Mouse (Mus musculus): ENCODE results near the gene Tex16.

The Tex16 gene

DNA sequence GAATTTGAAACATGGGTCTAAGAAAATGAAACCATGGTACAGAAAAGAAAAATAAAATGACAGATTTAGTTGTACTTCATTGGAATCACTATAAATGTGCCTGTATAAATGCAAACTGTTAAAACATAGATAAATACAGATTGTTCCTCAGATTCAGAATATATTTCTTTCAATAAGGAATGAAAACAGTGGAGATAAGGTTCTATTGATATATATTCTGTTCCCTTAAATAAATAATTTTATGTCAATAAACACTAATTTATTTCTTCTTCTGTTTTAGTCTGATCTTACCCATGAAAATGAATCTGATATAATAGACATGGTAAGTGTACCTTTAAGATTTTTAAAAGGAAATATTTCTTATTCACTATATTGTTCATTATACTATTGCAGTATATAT lies at the start of gene Tex16:
Tex16 (plus strand) TSS at position 301 of the 400 bp plus-strand sequence.
- no peak for DNase-seq (ENCODE audit: extremely low read depth, low read depth)

DNA sequence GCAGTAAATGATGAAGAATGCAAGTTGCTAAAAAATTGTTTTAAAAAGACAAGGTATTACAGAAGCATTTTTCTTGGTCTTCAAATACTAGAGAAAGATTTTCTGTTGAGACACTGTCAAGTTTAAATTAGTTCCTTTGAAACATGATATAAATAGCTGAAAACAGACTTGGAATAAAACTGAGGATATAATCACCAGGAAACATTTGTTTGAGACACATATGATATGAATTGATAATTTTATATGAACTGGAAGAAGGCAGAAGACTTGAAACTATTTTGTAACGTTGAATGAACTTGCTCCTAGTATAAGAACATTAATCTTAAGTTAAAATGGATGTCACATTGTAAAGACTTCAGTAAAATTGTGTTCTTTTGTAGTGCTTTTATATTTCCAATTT lies 11.1 kb upstream of the Tex16 start:
- no peak for DNase-seq (ENCODE audit: extremely low read depth, low read depth)
